Mouse (Mus musculus) CD8-positive naive resting alpha-beta T cell, adult 2 months (primary cell): ENCODE results near the gene Eral1.

Experiments used
- DNase-seq, 2 experiments: peaks; one replicate each; pipeline ENCODE4 v3.0.0; 2022; ENCODE audit warnings: low read depth in 2 of 2, low spot score in 2 of 2

Gene Eral1

GRCm38 (mm10) chr11:78037831-78038752, 42.1 kb downstream of the Eral1 start, which contains the start of gene Flot2:
Gene Flot2, plus strand, starts transcription at chr11:78037931.
- peak in 1 of 2 experiments; percentile 39 for DNase-seq

- DNase-seq: no peak
These were observed 43.4 kb downstream of the Eral1 start for GRCm38 (mm10) chr11:78036791-78037190.

GRCm38 (mm10) chr11:78033931-78034617, 46.1 kb downstream of the Eral1 start:
- no peak for DNase-seq

GRCm38 (mm10) chr11:78032809-78033195, 47.4 kb downstream of the Eral1 start:
- no peak for DNase-seq

- DNase-seq: peak; percentile 85
These were observed 48.0 kb downstream of the Eral1 start, which contains the start of gene Dhrs13 for GRCm38 (mm10) chr11:78031947-78032808. Gene Dhrs13, plus strand, starts transcription at chr11:78032280.

GRCm38 (mm10) chr11:78031389-78031788, 48.8 kb downstream of the Eral1 start:
- no peak for DNase-seq

GRCm38 (mm10) chr11:78030600-78030999, 49.6 kb downstream of the Eral1 start:
- DNase-seq: no peak

GRCm38 (mm10) chr11:78029240-78029639, 50.9 kb downstream of the Eral1 start:
- no peak for DNase-seq

- DNase-seq: peak; percentile 34 to 47
These were observed 56.6 kb downstream of the Eral1 start for GRCm38 (mm10) chr11:78023607-78024006.
